Mouse (Mus musculus) liver, postnatal 0 days (tissue): Measurements from ENCODE around the gene Fabp3. TPM values are rescaled to one million over a fixed set of nuclear protein-coding genes. Genes with fewer than 3 reads are reported as not detected.
A peak's percentile ranks its signal among the peaks of the same experiment; 100 is the strongest.

Experiments
- ATAC-seq: fragments of 200-750 bp; cut with Nextera tagmentation; 2 replicates; pipeline ENCODE4 v1.8.0; 2017; ENCODE audit warnings: mild to moderate bottlenecking, moderate library complexity
- DNase-seq: peaks from one replicate; pipeline ENCODE4 v3.0.0-alpha.2; 2016
- H3K27ac ChIP-seq: fragments of 300-500 bp; sonication (generic); 2 replicates; pipeline ENCODE4 v1.5.1; 2014; ENCODE audit warnings: antibody characterized with exemption, moderate library complexity, mild to moderate bottlenecking, low read depth
- H3K27me3 ChIP-seq: fragments of 300-500 bp; sonication (generic); 2 replicates; pipeline ENCODE4 v1.6.1; 2014; ENCODE audit warnings: low read length, control low read depth, mixed read lengths; ENCODE audit not compliant: insufficient read depth
- H3K36me3 ChIP-seq: fragments of 300-500 bp; sonication (generic); replicated peaks from 2 replicates; pipeline ENCODE4 v1.6.1; 2014; ENCODE audit warnings: mild to moderate bottlenecking, control low read depth, low read length, moderate library complexity, mixed read lengths; ENCODE audit not compliant: insufficient read depth
- H3K4me1 ChIP-seq: fragments of 300-500 bp; sonication (generic); 2 replicates; pipeline ENCODE4 v1.6.1; 2014; ENCODE audit warnings: antibody characterized with exemption, mild to moderate bottlenecking, control low read depth; ENCODE audit not compliant: insufficient read depth
- H3K4me2 ChIP-seq: fragments of 300-500 bp; sonication (generic); 2 replicates; pipeline ENCODE4 v1.6.1; 2014; ENCODE audit warnings: low read depth, mild to moderate bottlenecking, low read length, moderate library complexity, mixed read lengths
- H3K4me3 ChIP-seq: fragments of 300-500 bp; sonication (generic); 2 replicates; pipeline ENCODE4 v1.5.1; 2014; ENCODE audit warnings: low read depth, low read length
- H3K9ac ChIP-seq: fragments of 300-500 bp; sonication (generic); replicated peaks from 2 replicates; pipeline ENCODE4 v1.6.1; 2014; ENCODE audit warnings: mild to moderate bottlenecking, moderate library complexity
- H3K9me3 ChIP-seq: fragments of 300-500 bp; sonication (generic); 2 replicates; pipeline ENCODE4 v1.6.1; 2016; ENCODE audit warnings: mild to moderate bottlenecking, control low read depth, low read length, mixed read lengths
- CTCF ChIP-seq: sonication (generic); IDR thresholded peaks from 2 replicates; pipeline ENCODE4 v1.5.1; 2016; ENCODE audit warnings: antibody characterized with exemption, low read depth
- EP300 ChIP-seq: IDR thresholded peaks from 2 replicates; pipeline ENCODE4 v1.6.1; 2016; ENCODE audit warnings: antibody characterized with exemption, low read depth, mild to moderate bottlenecking
- WGBS: fragments of 180-500 bp; shearing (Covaris S2); extraction: QIAGEN DNeasy Blood & Tissue Kit; methylation state at CpG from one replicate; pipeline ENCODE4 v1.1.7; 2014; ENCODE audit not compliant: insufficient replicate concordance; 5-methylcytosine and 5-hydroxymethylcytosine counted together
- polyA plus RNA-seq: library from polyadenylated mRNA; unstranded; fragments of >200 nt; fragmentation: Nextera tagmentation; extraction: Ambion mirVana; gene quantifications from 2 replicates; pipeline ENCODE4 v1.2.1, GENCODE M21; 2015

Gene Fabp3
- polyA plus RNA-seq, 1 experiment from 2014 or later, result 1.3 TPM

GRCm38 (mm10) chr4:130297123-130297529, 11.3 kb upstream of the Fabp3 start:
- peak overlapping the region; percentile 64 for H3K4me2 ChIP-seq
- TF ChIP-seq CTCF, result peak; percentile 93
- peak; percentile 92 for TF ChIP-seq EP300
- no peaks in the 10 kb centered on the region for H3K36me3 ChIP-seq
- H3K9me3 ChIP-seq, result no peaks in the 10 kb centered on the region
- DNase-seq, result peak; percentile 70
- no peaks in the 10 kb centered on the region for H3K27me3 ChIP-seq
- peak overlapping the region; percentile 15; the same call in 1 of the 2 replicates for H3K4me3 ChIP-seq
- peaks cover 14% of the 10 kb centered on the region for H3K4me1 ChIP-seq
- peak overlapping the region; percentile 96 for H3K27ac ChIP-seq
- 16% methylated on average over 13 of the region's 13 CpGs for WGBS
- ATAC-seq, result peak; percentile 82
- peak overlapping the region; percentile 48 for H3K9ac ChIP-seq

- 77% methylated on average over 11 of the region's 11 CpGs for WGBS
These were observed 9.3 kb upstream of the Fabp3 start for GRCm38 (mm10) chr4:130298877-130299628.

GRCm38 (mm10) chr4:130299629-130300018, 8.8 kb upstream of the Fabp3 start:
- Histone ChIP-seq H3K9ac (no peak overlapping the region), H3K27me3 (peaks cover 2% of the 10 kb centered on the region; the same call in 1 of the 2 replicates), H3K36me3 (no peaks in the 10 kb centered on the region), H3K9me3 (no peaks in the 10 kb centered on the region), H3K4me2 (no peak overlapping the region), H3K4me1 (peaks cover 12% of the 10 kb centered on the region), H3K27ac (no peak overlapping the region), H3K4me3 (no peak overlapping the region)
- DNase-seq (no peak), ATAC-seq (no peak)
- no peak for TF ChIP-seq CTCF
- 70% methylated on average over 8 of the region's 8 CpGs for WGBS

More at GRCm38 (mm10) chr4:130298877-130299628, 9.3 kb upstream of the Fabp3 start:
- Histone ChIP-seq H3K27ac (no peak overlapping the region), H3K36me3 (no peaks in the 10 kb centered on the region), H3K9ac (no peak overlapping the region), H3K4me1 (peaks cover 17% of the 10 kb centered on the region), H3K9me3 (no peaks in the 10 kb centered on the region), H3K4me3 (no peak overlapping the region), H3K27me3 (no peaks in the 10 kb centered on the region), H3K4me2 (no peak overlapping the region)
- ATAC-seq (no peak), DNase-seq (no peak)
- no peak for TF ChIP-seq EP300
- no peak for TF ChIP-seq CTCF

- H3K9me3 ChIP-seq, result no peaks in the 10 kb centered on the region
- H3K27me3 ChIP-seq, result peaks cover 24% of the 10 kb centered on the region
- H3K27ac ChIP-seq, result no peak overlapping the region
- WGBS, result 45% methylated on average over 12 of the region's 12 CpGs
- ATAC-seq (no peak), DNase-seq (no peak)
- no peak overlapping the region for H3K4me3 ChIP-seq
- no peaks in the 10 kb centered on the region for H3K36me3 ChIP-seq
- no peak overlapping the region for H3K4me2 ChIP-seq
- H3K9ac ChIP-seq, result no peak overlapping the region
- TF ChIP-seq EP300, result 0 out of 2 replicates have a peak, but pooled peaks have one; percentile 21
- TF ChIP-seq CTCF, result no peak
- H3K4me1 ChIP-seq, result peaks cover 7% of the 10 kb centered on the region; the same call in 1 of the 2 replicates
These were observed 6.0 kb upstream of the Fabp3 start for GRCm38 (mm10) chr4:130302285-130302870.

GRCm38 (mm10) chr4:130304746-130305145, 3.6 kb upstream of the Fabp3 start:
- no peak for DNase-seq

GRCm38 (mm10) chr4:130306796-130307630, 1.4 kb upstream of the Fabp3 start:
- H3K36me3 ChIP-seq, result no peaks in the 10 kb centered on the region
- WGBS, result 74% methylated on average over 10 of the region's 10 CpGs
- ATAC-seq, result no peak
- H3K27me3 ChIP-seq, result peaks cover 61% of the 10 kb centered on the region
- H3K4me3 ChIP-seq, result no peak overlapping the region
- DNase-seq, result no peak
- peaks cover 17% of the 10 kb centered on the region for H3K4me1 ChIP-seq
- no peak overlapping the region for H3K27ac ChIP-seq
- H3K9ac ChIP-seq, result no peak overlapping the region
- H3K4me2 ChIP-seq, result 0 out of 2 replicates have a peak overlapping the region, but pooled peaks have one; percentile 75
- no peaks in the 10 kb centered on the region for H3K9me3 ChIP-seq
- TF ChIP-seq EP300 (no peak), CTCF (no peak)

More at GRCm38 (mm10) chr4:130304746-130305145, 3.6 kb upstream of the Fabp3 start:
- TF ChIP-seq CTCF, result no peak
- no peak for TF ChIP-seq EP300
- Histone ChIP-seq H3K4me2 (no peak overlapping the region), H3K9ac (no peak overlapping the region), H3K27me3 (peaks cover 48% of the 10 kb centered on the region), H3K27ac (no peak overlapping the region), H3K4me1 (peaks cover 17% of the 10 kb centered on the region), H3K4me3 (no peak overlapping the region), H3K9me3 (no peaks in the 10 kb centered on the region), H3K36me3 (no peaks in the 10 kb centered on the region)
- no peak for ATAC-seq
- WGBS, result 40% methylated on average over 3 of the region's 3 CpGs
